1 mouse cellular context compared by ENCODE assay signal in the genomic region with DNA sequence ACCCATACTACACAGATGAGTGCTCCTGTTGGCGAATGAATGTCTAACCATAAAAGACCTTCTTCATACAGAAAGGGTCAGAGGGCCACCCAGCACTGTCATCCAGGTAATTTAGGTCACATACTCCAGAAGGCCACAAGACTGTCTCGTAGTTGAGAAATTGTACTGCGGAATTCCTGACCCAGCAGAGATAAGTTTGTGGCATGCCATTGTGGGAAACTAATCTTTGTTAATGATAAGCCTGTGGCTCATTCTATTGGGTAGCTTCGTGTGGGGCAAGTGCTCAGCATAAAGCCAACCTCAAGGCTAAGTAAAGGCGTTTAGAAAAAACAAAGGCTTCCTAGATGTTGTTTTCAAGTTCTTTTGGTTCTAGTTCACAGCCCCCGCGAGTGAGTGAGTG.
A peak's percentile ranks its signal among the peaks of the same experiment; 100 is the strongest.
TF ChIP-seq lines count a peak whose summit lies in the region.

No protein-coding gene starts in this region.

TF ChIP-seq in MEL, 35 proteins besides CTCF, POLR2A, EP300 and RAD21 (continued from another document):
- TF ChIP-seq JUND (IDR thresholded peaks at IDR 0.05; ENCODE audit: low read depth, low read length) (no peak; the same call in 1 of the 2 replicates), MAFK (IDR thresholded peaks at IDR 0.05; ENCODE audit: borderline replicate concordance, low read depth, low read length) (peak; percentile 95), GATA1 (IDR thresholded peaks at IDR 0.05; ENCODE audit: low read depth, low read length) (peak; percentile 98), MAZ (IDR thresholded peaks at IDR 0.05; ENCODE audit: low read depth, low read length) (0 out of 2 replicates have a peak, but pooled peaks have one; percentile 36), ZC3H11A (IDR thresholded peaks at IDR 0.05; ENCODE audit: low read depth, low read length) (no peak), ELF1 (IDR thresholded peaks at IDR 0.05; ENCODE audit: low read depth, low read length) (0 out of 2 replicates have a peak, but pooled peaks have one; percentile 26), MXI1 (IDR thresholded peaks at IDR 0.05; ENCODE audit: low read depth, low read length) (peak; percentile 57; the same call in 1 of the 2 replicates), POLR2AphosphoS2 (IDR thresholded peaks at IDR 0.05; ENCODE audit: low read length) (no peak), NRF1 (IDR thresholded peaks at IDR 0.05; ENCODE audit: insufficient read depth, low read depth, low read length, poor library complexity, severe bottlenecking) (no peak), POLR2AphosphoS5 (IDR thresholded peaks at IDR 0.05; ENCODE audit: borderline replicate concordance, low read depth, low read length) (no peak), RCOR1 (IDR thresholded peaks at IDR 0.05; ENCODE audit: low read depth, low read length) (peak; percentile 95), CHD1 (IDR thresholded peaks at IDR 0.05; ENCODE audit: low read depth, low read length) (no peak), ZKSCAN1 (IDR thresholded peaks at IDR 0.05; ENCODE audit: low read depth, low read length) (no peak), SMC3 (IDR thresholded peaks at IDR 0.05; ENCODE audit: low read depth, low read length) (no peak), USF2 (IDR thresholded peaks at IDR 0.05; ENCODE audit: borderline replicate concordance in 1 of 2, insufficient read depth in 1 of 2, low read depth in 1 of 2, low read length in 2 of 2) (no peak), TCF12 (IDR thresholded peaks at IDR 0.05; ENCODE audit: low read depth, low read length) (peak; percentile 97), CHD2 (IDR thresholded peaks at IDR 0.05; ENCODE audit: low read length) (peak; percentile 57; the same call in 1 of the 2 replicates)
